Mouse (Mus musculus) embryonic fibroblast, embryonic 13.5 days (primary cell): ENCODE results near the gene Gm47289.

Experiments used
- CTCF ChIP-seq: IDR thresholded peaks from 2 replicates; pipeline ENCODE4 v1.5.1; 2011; ENCODE audit warnings: mild to moderate bottlenecking, control low read depth, low read length, moderate library complexity, borderline replicate concordance; ENCODE audit not compliant: insufficient read depth
- POLR2A ChIP-seq: IDR thresholded peaks from 2 replicates; pipeline ENCODE4 v1.6.1; 2011; ENCODE audit warnings: low read depth, mild to moderate bottlenecking, control low read depth, low read length, moderate library complexity

DNA sequence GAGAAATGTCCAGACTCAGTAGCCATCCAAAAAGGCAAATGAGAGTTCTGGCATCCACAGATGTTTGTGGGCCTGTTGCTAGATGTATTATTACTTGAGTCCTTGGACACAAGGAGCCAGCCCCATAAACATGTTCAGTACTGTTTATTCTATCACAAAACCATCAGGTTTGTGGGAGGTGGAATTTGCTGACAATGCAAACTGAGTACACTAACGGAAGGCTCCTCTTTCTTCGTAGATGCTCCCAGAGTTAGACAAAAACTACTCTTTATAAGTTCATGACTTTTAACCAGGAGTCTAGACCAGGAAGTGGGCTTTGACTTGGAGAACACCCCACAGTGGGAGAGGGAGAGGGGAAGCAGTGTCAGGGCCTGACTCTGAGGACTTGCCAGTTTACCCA lies 8.6 kb downstream of the Gm47289 start:
- TF ChIP-seq POLR2A: no peak
- no peak for TF ChIP-seq CTCF
